Mouse (Mus musculus) midbrain, embryonic 16.5 days (tissue): ENCODE data around the gene Rfx2. TPM values are rescaled to one million over a fixed set of nuclear protein-coding genes. Genes with fewer than 3 reads are reported as not detected.

Source experiments
- ATAC-seq: fragments of 200-750 bp; cut with Nextera tagmentation; 2 replicates; pipeline ENCODE4 v1.8.0; 2017; ENCODE audit warnings: moderate TSS enrichment
- H3K27ac ChIP-seq: fragments of 300-500 bp; sonication (generic); 2 replicates; pipeline ENCODE4 v1.5.1; 2014; ENCODE audit warnings: mild to moderate bottlenecking, low read length, mixed read lengths
- H3K27me3 ChIP-seq: fragments of 300-500 bp; sonication (generic); 2 replicates; pipeline ENCODE4 v1.6.1; 2014; ENCODE audit warnings: low read depth, low read length, mixed read lengths; ENCODE audit not compliant: control insufficient read depth, insufficient read depth
- H3K36me3 ChIP-seq: fragments of 300-500 bp; sonication (generic); 2 replicates; pipeline ENCODE4 v1.6.1; 2014; ENCODE audit warnings: mild to moderate bottlenecking, low read length, moderate library complexity, mixed read lengths; ENCODE audit not compliant: control insufficient read depth, insufficient read depth
- H3K4me1 ChIP-seq: fragments of 300-500 bp; sonication (generic); 2 replicates; pipeline ENCODE4 v1.6.1; 2014; ENCODE audit warnings: mild to moderate bottlenecking, low read length, mixed read lengths; ENCODE audit not compliant: control insufficient read depth, insufficient read depth
- H3K4me2 ChIP-seq: fragments of 300-500 bp; sonication (generic); 2 replicates; pipeline ENCODE4 v1.6.1; 2014; ENCODE audit warnings: mild to moderate bottlenecking, low read length, mixed read lengths
- H3K4me3 ChIP-seq: fragments of 300-500 bp; sonication (generic); 2 replicates; pipeline ENCODE4 v1.5.1; 2014; ENCODE audit warnings: low read depth, mild to moderate bottlenecking, low read length, moderate library complexity, mixed read lengths
- H3K9ac ChIP-seq: fragments of 300-500 bp; sonication (generic); 2 replicates; pipeline ENCODE4 v1.6.1; 2014; ENCODE audit warnings: low read depth, low read length, mixed read lengths
- H3K9me3 ChIP-seq: fragments of 300-500 bp; sonication (generic); replicated peaks from 2 replicates; pipeline ENCODE4 v1.6.1; 2014; ENCODE audit warnings: mild to moderate bottlenecking, low read length, mixed read lengths; ENCODE audit not compliant: control insufficient read depth, poor library complexity, severe bottlenecking
- WGBS: fragments of 180-500 bp; shearing (Covaris S2); extraction: QIAGEN DNeasy Blood & Tissue Kit; methylation state at CpG from one replicate; pipeline ENCODE4 v1.1.7; 2014; 5-methylcytosine and 5-hydroxymethylcytosine counted together
- polyA plus RNA-seq: library from polyadenylated mRNA; unstranded; fragments of >200 nt; fragmentation: Nextera tagmentation; extraction: Ambion mirVana; gene quantifications from 2 replicates; pipeline ENCODE4 v1.2.1, GENCODE M21; 2015

Gene Rfx2
- polyA plus RNA-seq, 1 experiment from 2014 or later = 4.8 TPM

DNA sequence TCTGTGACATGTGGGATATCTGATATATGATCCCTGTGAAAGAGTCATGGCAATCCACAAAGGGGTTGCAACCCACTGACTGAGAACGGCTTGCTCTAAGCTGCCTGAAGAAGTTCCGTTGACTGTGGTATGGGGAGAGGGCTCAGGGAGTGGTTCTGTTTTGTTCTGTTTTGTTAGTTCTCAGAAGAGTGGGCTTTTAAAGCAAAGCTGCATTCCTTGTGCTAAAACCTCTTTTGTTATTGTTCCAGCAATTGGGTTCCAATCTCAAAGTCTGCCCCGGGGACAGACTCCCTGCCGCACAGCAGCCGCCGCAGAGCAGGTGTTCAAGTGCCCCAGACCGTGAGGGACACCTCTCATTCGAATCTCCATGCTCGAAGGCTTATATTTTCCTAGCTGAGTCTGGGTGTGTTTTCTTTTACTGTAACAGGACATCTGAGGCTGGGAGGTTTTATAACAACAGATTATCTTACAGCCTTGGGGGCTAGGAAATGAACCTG, 38.7 kb upstream of the Rfx2 start:
- H3K4me3 ChIP-seq = no peak overlapping the region
- no peaks in the 10 kb centered on the region for H3K36me3 ChIP-seq
- no peak for ATAC-seq
- no peaks in the 10 kb centered on the region for H3K27me3 ChIP-seq
- H3K4me1 ChIP-seq = no peaks in the 10 kb centered on the region
- H3K4me2 ChIP-seq = no peak overlapping the region
- no peaks in the 10 kb centered on the region for H3K9me3 ChIP-seq
- 42% methylated on average over 9 of the region's 9 CpGs for WGBS
- H3K9ac ChIP-seq = no peak overlapping the region
- no peak overlapping the region for H3K27ac ChIP-seq

DNA sequence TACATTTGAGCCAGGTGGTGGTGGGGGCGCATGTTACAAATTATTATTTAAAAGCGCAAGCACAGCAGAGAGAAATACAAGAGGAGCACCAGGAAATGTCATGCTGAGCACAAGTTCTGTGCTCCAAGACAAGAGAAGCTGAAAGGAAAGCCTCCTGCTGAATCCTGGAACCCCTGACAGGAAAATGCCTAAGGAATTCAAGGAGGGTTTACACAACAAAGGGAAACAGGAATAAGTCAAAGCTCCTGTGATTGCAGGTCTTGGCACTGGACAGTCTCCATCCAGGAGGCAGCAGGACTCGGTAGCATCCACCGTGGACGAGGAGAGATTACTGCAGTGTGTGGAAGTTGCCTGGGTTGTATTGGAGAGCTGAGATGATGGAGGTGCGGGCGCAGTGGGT, 35.3 kb upstream of the Rfx2 start:
- 76% methylated on average over 7 of the region's 7 CpGs for WGBS
- no peaks in the 10 kb centered on the region for H3K9me3 ChIP-seq
- no peak overlapping the region for H3K4me3 ChIP-seq
- no peaks in the 10 kb centered on the region for H3K36me3 ChIP-seq
- no peak for ATAC-seq
- H3K4me1 ChIP-seq = no peaks in the 10 kb centered on the region
- no peak overlapping the region for H3K27ac ChIP-seq
- H3K9ac ChIP-seq = no peak overlapping the region
- H3K4me2 ChIP-seq = no peak overlapping the region
- H3K27me3 ChIP-seq = no peaks in the 10 kb centered on the region

DNA sequence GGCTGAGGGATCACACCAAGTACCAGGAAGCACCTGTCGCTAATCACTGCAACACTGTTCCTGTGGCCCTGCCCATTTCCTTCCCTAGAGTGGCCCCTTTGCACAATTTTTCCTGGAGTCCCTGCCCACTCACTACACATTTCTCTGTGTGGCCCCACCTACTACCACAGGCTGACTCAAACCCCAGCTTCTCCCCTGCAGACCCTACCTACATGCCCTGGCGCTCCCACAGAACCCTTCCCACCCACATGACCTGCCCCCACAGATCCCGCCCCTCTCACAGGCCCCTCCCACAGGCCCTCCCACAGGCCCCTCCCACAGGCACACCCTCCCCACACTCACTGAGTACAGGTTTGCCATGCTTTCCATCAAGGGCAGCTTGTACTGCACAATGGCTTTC, 30.4 kb upstream of the Rfx2 start:
- WGBS = 65% methylated on average over 3 of the region's 3 CpGs
- no peaks in the 10 kb centered on the region for H3K4me1 ChIP-seq
- H3K4me3 ChIP-seq = no peak overlapping the region
- ATAC-seq = no peak
- no peaks in the 10 kb centered on the region for H3K36me3 ChIP-seq
- H3K27ac ChIP-seq = no peak overlapping the region
- H3K4me2 ChIP-seq = no peak overlapping the region
- H3K27me3 ChIP-seq = no peaks in the 10 kb centered on the region
- H3K9me3 ChIP-seq = no peaks in the 10 kb centered on the region
- H3K9ac ChIP-seq = no peak overlapping the region

DNA sequence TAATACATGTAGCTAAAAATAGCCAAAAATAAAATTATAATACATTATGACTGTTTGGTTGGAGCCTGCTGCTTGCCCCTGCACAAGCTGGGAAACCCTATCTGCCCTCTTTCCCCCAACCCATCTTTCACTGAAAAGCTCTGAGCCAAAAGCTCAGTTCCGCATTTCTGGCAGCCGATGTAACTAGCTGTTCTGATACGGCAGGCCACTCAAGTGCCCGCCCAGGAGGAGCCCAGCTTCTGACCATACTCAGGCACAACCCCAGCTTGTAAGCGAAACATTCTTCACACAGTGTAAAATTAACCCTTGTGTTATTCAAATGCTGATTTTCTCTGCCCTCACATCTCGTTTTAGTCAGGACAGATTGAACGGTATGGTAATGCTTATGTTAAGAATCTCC, 28.1 kb upstream of the Rfx2 start:
- no peak overlapping the region for H3K9ac ChIP-seq
- no peak overlapping the region for H3K4me2 ChIP-seq
- 49% methylated on average over 7 of the region's 7 CpGs for WGBS

DNA sequence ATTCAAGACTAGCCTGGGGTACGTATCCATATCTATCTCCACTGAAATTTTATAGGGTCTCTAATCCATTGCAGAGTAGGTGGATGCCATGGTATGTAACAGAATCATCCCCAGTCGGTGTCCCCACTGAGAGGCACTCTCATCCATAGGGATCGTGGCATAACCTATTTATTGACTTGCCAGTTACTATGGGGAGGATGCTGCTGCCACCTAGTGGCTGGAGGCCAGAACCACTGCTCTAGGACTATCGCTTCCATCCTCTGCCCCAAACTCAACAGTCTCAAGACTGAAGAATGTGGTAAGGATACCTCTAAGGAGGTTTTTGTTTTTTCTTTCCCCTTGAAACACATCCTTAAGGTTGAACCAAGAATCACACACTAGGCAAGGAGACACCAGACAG, 27.4 kb upstream of the Rfx2 start:
- no peaks in the 10 kb centered on the region for H3K27me3 ChIP-seq
- H3K4me3 ChIP-seq = no peak overlapping the region
- ATAC-seq = no peak
- no peak overlapping the region for H3K9ac ChIP-seq
- no peaks in the 10 kb centered on the region for H3K36me3 ChIP-seq
- 54% methylated on average over 4 of the region's 4 CpGs for WGBS
- no peak overlapping the region for H3K4me2 ChIP-seq
- H3K27ac ChIP-seq = no peak overlapping the region
- H3K9me3 ChIP-seq = no peaks in the 10 kb centered on the region
- no peaks in the 10 kb centered on the region for H3K4me1 ChIP-seq

More for the DNA sequence above, 28.1 kb upstream of the Rfx2 start:
- ATAC-seq = no peak
- Histone ChIP-seq H3K27me3 (no peaks in the 10 kb centered on the region), H3K9me3 (no peaks in the 10 kb centered on the region), H3K27ac (no peak overlapping the region), H3K4me1 (no peaks in the 10 kb centered on the region), H3K36me3 (no peaks in the 10 kb centered on the region), H3K4me3 (no peak overlapping the region)

DNA sequence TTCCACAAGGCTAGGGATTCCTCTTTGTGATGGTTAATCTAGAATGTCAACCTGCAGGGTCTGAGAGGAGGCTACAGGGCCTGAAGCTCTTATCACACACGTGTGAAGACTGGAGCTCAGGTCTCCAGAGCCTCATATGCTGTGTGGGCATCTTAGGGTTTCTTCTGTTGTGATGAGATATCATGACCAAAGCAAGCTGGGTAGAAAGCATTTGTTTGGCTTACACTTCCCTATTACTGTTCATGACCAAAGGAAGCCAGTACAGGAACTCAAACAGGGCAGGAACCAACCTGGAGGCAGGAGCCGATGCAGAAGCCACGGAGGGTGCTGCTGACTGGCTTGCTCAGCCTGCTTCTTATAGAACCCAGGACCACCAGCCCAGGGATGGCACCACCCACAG, 24.6 kb upstream of the Rfx2 start:
- Histone ChIP-seq H3K9ac (no peak overlapping the region), H3K4me1 (no peaks in the 10 kb centered on the region), H3K4me3 (no peak overlapping the region), H3K27ac (no peak overlapping the region), H3K36me3 (no peaks in the 10 kb centered on the region), H3K27me3 (no peaks in the 10 kb centered on the region), H3K9me3 (no peaks in the 10 kb centered on the region), H3K4me2 (no peak overlapping the region)
- WGBS = 78% methylated on average over 3 of the region's 3 CpGs
- ATAC-seq = no peak

DNA sequence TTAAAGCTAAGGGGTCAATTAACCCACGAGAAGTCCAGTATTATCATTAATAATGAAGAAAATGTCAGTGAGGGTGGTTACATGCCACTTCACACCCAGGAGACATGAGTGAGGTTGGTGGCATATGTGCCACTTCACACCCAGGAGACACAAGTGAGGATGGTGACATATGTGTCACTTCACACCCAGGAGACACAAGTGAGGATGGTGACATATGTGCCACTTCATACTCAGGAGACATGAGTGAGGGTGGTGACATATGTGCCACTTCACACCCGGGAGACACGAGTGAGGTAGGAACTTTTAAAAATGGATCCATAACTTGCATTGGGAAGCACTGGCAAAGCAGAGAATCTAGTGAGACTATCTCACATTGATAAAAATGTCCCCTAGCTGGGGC, 20.4 kb upstream of the Rfx2 start:
- ATAC-seq = no peak
- no peak overlapping the region for H3K27ac ChIP-seq
- no peak overlapping the region for H3K4me2 ChIP-seq
- no peaks in the 10 kb centered on the region for H3K9me3 ChIP-seq
- WGBS = 87% methylated on average over 3 of the region's 3 CpGs
- H3K27me3 ChIP-seq = no peaks in the 10 kb centered on the region
- H3K9ac ChIP-seq = no peak overlapping the region
- no peak overlapping the region for H3K4me3 ChIP-seq
- H3K4me1 ChIP-seq = no peaks in the 10 kb centered on the region
- no peaks in the 10 kb centered on the region for H3K36me3 ChIP-seq

DNA sequence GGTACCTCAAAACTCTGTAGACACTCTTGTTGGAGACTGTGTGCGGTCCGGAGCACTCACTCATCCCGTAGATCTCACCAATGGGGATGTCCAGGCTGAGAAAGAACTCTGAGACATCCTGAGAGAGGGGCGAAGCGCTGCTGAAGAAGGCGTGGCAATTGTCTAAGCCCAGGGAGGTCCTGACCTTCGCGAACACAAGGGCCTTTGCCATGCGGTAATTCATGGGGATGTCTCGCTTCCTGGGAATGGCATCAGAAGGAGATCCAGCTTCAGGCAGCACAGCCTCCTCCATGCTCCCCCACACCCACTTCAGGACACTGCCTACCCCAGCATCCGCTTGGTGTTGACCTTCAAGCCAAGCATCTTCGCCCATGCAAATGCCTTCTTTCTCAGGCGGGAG, 18.9 kb upstream of the Rfx2 start:
- Histone ChIP-seq H3K27ac (no peak overlapping the region), H3K4me1 (no peaks in the 10 kb centered on the region), H3K9me3 (no peaks in the 10 kb centered on the region), H3K4me2 (no peak overlapping the region), H3K27me3 (no peaks in the 10 kb centered on the region), H3K9ac (no peak overlapping the region), H3K36me3 (no peaks in the 10 kb centered on the region), H3K4me3 (no peak overlapping the region)
- WGBS = 84% methylated on average over 13 of the region's 13 CpGs
- no peak for ATAC-seq

DNA sequence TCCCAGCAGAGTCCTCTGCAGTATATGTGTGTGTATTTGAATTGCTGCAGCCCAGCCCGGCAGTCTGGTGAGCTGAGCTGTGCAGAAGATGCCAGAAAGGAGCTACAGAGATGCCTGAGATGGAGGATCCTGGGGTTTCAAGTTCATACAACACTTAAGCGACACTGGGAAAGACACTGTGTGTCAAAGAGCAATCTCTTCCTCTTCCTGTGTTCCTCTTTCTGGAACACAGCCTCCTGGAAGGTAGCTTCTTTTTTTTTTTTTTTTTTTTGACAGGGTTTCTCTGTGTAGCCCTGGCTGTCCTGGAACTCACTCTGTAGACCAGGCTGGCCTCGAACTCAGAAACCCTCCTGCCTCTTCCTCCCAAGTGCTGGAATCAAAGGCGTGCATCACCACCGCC, 18.0 kb upstream of the Rfx2 start:
- H3K27ac ChIP-seq = no peak overlapping the region
- ATAC-seq = no peak
- no peaks in the 10 kb centered on the region for H3K36me3 ChIP-seq
- no peak overlapping the region for H3K9ac ChIP-seq
- no peak overlapping the region for H3K4me3 ChIP-seq
- no peaks in the 10 kb centered on the region for H3K4me1 ChIP-seq
- no peaks in the 10 kb centered on the region for H3K27me3 ChIP-seq
- no peaks in the 10 kb centered on the region for H3K9me3 ChIP-seq
- no peak overlapping the region for H3K4me2 ChIP-seq
- WGBS = 88% methylated on average over 5 of the region's 5 CpGs

DNA sequence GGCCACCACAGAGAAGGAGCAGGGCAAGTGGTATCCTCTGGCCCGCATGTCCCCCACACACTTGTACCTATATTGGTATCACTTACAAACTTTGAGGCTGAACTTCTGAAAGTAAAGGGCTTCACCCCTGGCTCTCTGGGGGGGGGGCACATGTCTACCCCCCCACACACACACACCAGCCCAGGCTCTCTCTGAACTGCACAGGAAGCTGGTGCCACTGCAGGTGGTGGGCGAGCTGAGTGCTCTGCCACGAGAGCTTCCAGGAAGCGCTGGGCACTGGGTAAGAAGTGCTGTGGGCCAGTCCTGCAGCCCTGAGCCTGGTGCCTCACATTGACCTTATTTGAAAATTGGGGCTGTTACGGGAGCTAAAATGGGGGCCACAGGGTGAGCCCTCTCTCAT, 12.9 kb upstream of the Rfx2 start:
- WGBS = 89% methylated on average over 5 of the region's 5 CpGs
- Histone ChIP-seq H3K9ac (no peak overlapping the region), H3K9me3 (no peaks in the 10 kb centered on the region), H3K36me3 (no peaks in the 10 kb centered on the region), H3K4me2 (no peak overlapping the region), H3K4me3 (no peak overlapping the region), H3K4me1 (no peaks in the 10 kb centered on the region), H3K27ac (no peak overlapping the region), H3K27me3 (no peaks in the 10 kb centered on the region)
- ATAC-seq = no peak
